Mouse (Mus musculus) CH12.LX (cell line): Measurements from ENCODE around the gene Gusb. TPM values are rescaled to one million over a fixed set of nuclear protein-coding genes. Genes with fewer than 3 reads are reported as not detected.

Source experiments
- DNase-seq: peaks from one replicate; pipeline ENCODE4 v3.0.0-alpha.2; 2013; ENCODE audit errors: extremely low read depth
- H3K27ac ChIP-seq: 2 replicates; pipeline ENCODE4 v1.5.1; 2012; ENCODE audit warnings: low read depth, mild to moderate bottlenecking, control low read depth, moderate library complexity; ENCODE audit not compliant: insufficient read depth
- H3K27me3 ChIP-seq: replicated peaks from 2 replicates; pipeline ENCODE3; 2012; ENCODE audit warnings: inconsistent platforms
- H3K36me3 ChIP-seq, 2 experiments: replicated peaks in 1 of 2; 2 replicates each; pipeline versions ENCODE3 to v1.6.1; 2012; ENCODE audit warnings: inconsistent platforms in 1 of 2, low read length in 1 of 2, mild to moderate bottlenecking in 1 of 2, mixed read lengths in 1 of 2, moderate library complexity in 1 of 2; ENCODE audit not compliant: control insufficient read depth in 1 of 2, insufficient read depth in 1 of 2
- H3K4me1 ChIP-seq, 2 experiments: 2 replicates each; pipeline ENCODE4 v1.6.1; 2012; ENCODE audit warnings: inconsistent platforms in 1 of 2, moderate library complexity in 1 of 2; ENCODE audit not compliant: insufficient read depth in 2 of 2, control insufficient read depth in 1 of 2
- H3K4me2 ChIP-seq: 2 replicates; pipeline ENCODE4 v1.6.1; 2012; ENCODE audit warnings: low read depth, mild to moderate bottlenecking, control low read depth; ENCODE audit not compliant: poor library complexity, insufficient read depth, severe bottlenecking
- H3K4me3 ChIP-seq, 3 experiments: fragments of 150-350 bp in 1 of 3; sonication (generic) in 1 of 3; replicated peaks in 1 of 3; 2 replicates each; pipeline versions ENCODE3 to v1.5.1; 2011 to 2012; ENCODE audit warnings: low read depth in 2 of 3, low read length in 2 of 3, mild to moderate bottlenecking in 2 of 3, moderate library complexity in 2 of 3, control low read depth in 1 of 3, improper control_type of control experiment in 1 of 3, inconsistent platforms in 1 of 3, mixed read lengths in 1 of 3; ENCODE audit not compliant: poor library complexity in 1 of 3
- H3K79me2 ChIP-seq: replicated peaks from 2 replicates; pipeline ENCODE4 v1.6.1; 2012; ENCODE audit warnings: mild to moderate bottlenecking, moderate library complexity; ENCODE audit not compliant: control insufficient read depth, poor library complexity, insufficient read depth, severe bottlenecking; ENCODE audit errors: extremely low read depth
- H3K9ac ChIP-seq: 2 replicates; pipeline ENCODE4 v1.6.1; 2012; ENCODE audit warnings: low read depth, mild to moderate bottlenecking, control low read depth, moderate library complexity; ENCODE audit not compliant: insufficient read depth
- H3K9me3 ChIP-seq: replicated peaks from 2 replicates; pipeline ENCODE3; 2012; ENCODE audit warnings: low read length, inconsistent platforms, mixed read lengths
- BHLHE40 ChIP-seq: IDR thresholded peaks from 2 replicates; pipeline ENCODE4 v1.6.1; 2011; ENCODE audit warnings: mild to moderate bottlenecking, low read depth, low read length, improper control_type of control experiment
- CHD2 ChIP-seq: IDR thresholded peaks from 2 replicates; pipeline ENCODE4 v1.6.1; 2011; ENCODE audit warnings: low read length, improper control_type of control experiment
- ELF1 ChIP-seq: IDR thresholded peaks from 2 replicates; pipeline ENCODE4 v1.6.1; 2014; ENCODE audit warnings: low read depth, mild to moderate bottlenecking, inconsistent platforms, low read length, improper control_type of control experiment
- ETS1 ChIP-seq: conservative IDR thresholded peaks from 2 replicates; pipeline ENCODE4 v1.6.1; 2012; ENCODE audit warnings: low read depth, mild to moderate bottlenecking, inconsistent platforms, low read length, improper control_type of control experiment, moderate library complexity
- GABPA ChIP-seq: IDR thresholded peaks from 2 replicates; pipeline ENCODE4 v1.6.1; 2012; ENCODE audit warnings: low read depth, low read length, improper control_type of control experiment, inconsistent platforms; ENCODE audit not compliant: insufficient replicate concordance
- JUND ChIP-seq: conservative IDR thresholded peaks from 2 replicates; pipeline ENCODE4 v1.6.1; 2011; ENCODE audit warnings: low read depth, low read length, improper control_type of control experiment
- MXI1 ChIP-seq: IDR thresholded peaks from 2 replicates; pipeline ENCODE4 v1.6.1; 2011; ENCODE audit warnings: mild to moderate bottlenecking, low read depth, low read length, improper control_type of control experiment
- MYC ChIP-seq: IDR thresholded peaks from 2 replicates; pipeline ENCODE4 v1.6.1; 2011; ENCODE audit warnings: low read depth, mild to moderate bottlenecking, improper control_type of control experiment, low read length
- NELFE ChIP-seq: IDR thresholded peaks from 2 replicates; pipeline ENCODE4 v1.6.1; 2011; ENCODE audit warnings: low read depth, low read length, improper control_type of control experiment
- PAX5 ChIP-seq: IDR thresholded peaks from 2 replicates; pipeline ENCODE4 v1.6.1; 2012; ENCODE audit warnings: low read length, inconsistent platforms, mixed read lengths
- POLR2AphosphoS2 ChIP-seq: IDR thresholded peaks from 2 replicates; pipeline ENCODE4 v1.6.1; 2011; ENCODE audit warnings: low read depth, low read length, improper control_type of control experiment
- RAD21 ChIP-seq: IDR thresholded peaks from 2 replicates; pipeline ENCODE4 v1.6.1; 2011; ENCODE audit warnings: low read depth, mild to moderate bottlenecking, low read length, improper control_type of control experiment, moderate library complexity
- RCOR1 ChIP-seq: conservative IDR thresholded peaks from 2 replicates; pipeline ENCODE4 v1.6.1; 2012; ENCODE audit warnings: low read depth, mild to moderate bottlenecking, inconsistent platforms, low read length, improper control_type of control experiment
- SIN3A ChIP-seq: IDR thresholded peaks from 2 replicates; pipeline ENCODE4 v1.6.1; 2012; ENCODE audit warnings: low read length, improper control_type of control experiment, inconsistent platforms
- SMC3 ChIP-seq: IDR thresholded peaks from 2 replicates; pipeline ENCODE4 v1.6.1; 2011; ENCODE audit warnings: low read depth, low read length, improper control_type of control experiment
- TBP ChIP-seq: conservative IDR thresholded peaks from 2 replicates; pipeline ENCODE4 v1.6.1; 2011; ENCODE audit warnings: low read depth, low read length, improper control_type of control experiment
- USF1 ChIP-seq: IDR thresholded peaks from 2 replicates; pipeline ENCODE4 v1.6.1; 2014; ENCODE audit warnings: low read depth, mild to moderate bottlenecking, inconsistent platforms, low read length, improper control_type of control experiment
- USF2 ChIP-seq: conservative IDR thresholded peaks from 2 replicates; pipeline ENCODE4 v1.6.1; 2011; ENCODE audit warnings: low read depth, low read length, improper control_type of control experiment
- ZC3H11A ChIP-seq: IDR thresholded peaks from 2 replicates; pipeline ENCODE4 v1.6.1; 2012; ENCODE audit warnings: low read depth, mild to moderate bottlenecking, inconsistent platforms, low read length, improper control_type of control experiment
- ZKSCAN1 ChIP-seq: IDR thresholded peaks from 2 replicates; pipeline ENCODE4 v1.6.1; 2012; ENCODE audit warnings: low read depth, inconsistent platforms, low read length, improper control_type of control experiment, borderline replicate concordance
- dilution Hi-C: fragments of 300-500 bp; cut with MboI; formaldehyde crosslinking; loops from 2 replicates; pipeline ENCODE4 v1.14.3; 2020; ENCODE audit warnings: low sequenced_read_pairs; ENCODE audit not compliant: extremely low pct_unique_long_range_greater_than_20kb, extremely low pct_ligation_motif_present
- in situ Hi-C: fragments of 300-500 bp; cut with MboI; formaldehyde crosslinking; loops from 3 replicates; pipeline ENCODE4 v1.14.3; 2019; ENCODE audit warnings: low sequenced_read_pairs, low pct_ligation_motif_present, low pct_unique_long_range_greater_than_20kb, mixed read lengths
- polyA plus RNA-seq: library from polyadenylated mRNA; unstranded; fragments of >175 nt; gene quantifications from 2 replicates; pipeline ENCODE4 v1.2.1, GENCODE M21; 2012; ENCODE audit warnings: low read depth; ENCODE audit not compliant: insufficient read length
- total RNA-seq, 2 experiments: library from RNA; depleted of rRNA; stranded (reverse); fragments of 300-350 nt in 1 of 2; fragments of >200 nt in 1 of 2; gene quantifications; 2 replicates each; pipeline ENCODE4 v1.2.3; 2012 to 2014

Gusb gene
- total and polyA plus RNA-seq, 3 experiments = 73.4 to 210 (median 187) TPM

GRCm38 (mm10) chr5:129947528-129948033 is 55.3 kb downstream of the Gusb start:
- Histone ChIP-seq H3K27ac (no peak overlapping the region), H3K79me2 (peaks cover 17% of the 10 kb centered on the region), H3K9me3 (no peaks in the 10 kb centered on the region), H3K4me2 (no peak overlapping the region), H3K4me3 (no peak overlapping the region), H3K36me3 (peaks cover 4 to 29% of the 10 kb centered on the region in 2 experiments), H3K9ac (no peak overlapping the region), H3K4me1 (peaks cover 2 to 30% of the 10 kb centered on the region in 2 experiments; a peak in 2 of 4 replicates), H3K27me3 (no peaks in the 10 kb centered on the region)
- in situ Hi-C loops = no loop called here
- DNase-seq = no peak
- TF ChIP-seq ZC3H11A (no peak), USF1 (no peak), ELF1 (no peak), TBP (no peak), SIN3A (no peak), ZKSCAN1 (no peak), POLR2AphosphoS2 (no peak), MXI1 (no peak), ETS1 (no peak), NELFE (no peak), BHLHE40 (no peak), USF2 (no peak), CHD2 (no peak)
- dilution Hi-C loops = no loop called here

GRCm38 (mm10) chr5:129943402-129943801 is 59.4 kb downstream of the Gusb start:
- in situ Hi-C loops (no loop called here), dilution Hi-C loops (no loop called here)
- H3K27me3 ChIP-seq = no peaks in the 10 kb centered on the region
- no peak overlapping the region for H3K4me3 ChIP-seq
- no peaks in the 10 kb centered on the region for H3K9me3 ChIP-seq
- peaks cover 0 to 26% of the 10 kb centered on the region in 2 experiments; a peak in 2 of 4 replicates for H3K4me1 ChIP-seq
- H3K4me2 ChIP-seq = no peak overlapping the region; the same call in 1 of the 2 replicates
- peaks cover 13% of the 10 kb centered on the region for H3K79me2 ChIP-seq
- no peak overlapping the region for H3K27ac ChIP-seq
- H3K36me3 ChIP-seq = peaks cover 4 to 21% of the 10 kb centered on the region in 2 experiments
- H3K9ac ChIP-seq = no peak overlapping the region; the same call in 1 of the 2 replicates
- TF ChIP-seq RCOR1 (no peak), GABPA (no peak), SIN3A (no peak), MYC (no peak), SMC3 (no peak), RAD21 (no peak), PAX5 (no peak), JUND (no peak)
- DNase-seq = no peak
